Mouse (Mus musculus) lung, postnatal 14 days (tissue): ENCODE results near the gene Mark3.

ENCODE experiments used
- DNase-seq: peaks from one replicate; pipeline ENCODE4 v3.0.0; 2021

The Mark3 gene

GRCm38 (mm10) chr12:111562276-111562814, 12.0 kb upstream of the Mark3 start:
- no peak for DNase-seq

- no peak for DNase-seq
Observed at GRCm38 (mm10) chr12:111563076-111563629, 11.2 kb upstream of the Mark3 start.

GRCm38 (mm10) chr12:111565363-111565762, 9.0 kb upstream of the Mark3 start:
- peak; percentile 33 for DNase-seq

GRCm38 (mm10) chr12:111568836-111569235, 5.5 kb upstream of the Mark3 start:
- no peak for DNase-seq

GRCm38 (mm10) chr12:111572406-111572805, 1.9 kb upstream of the Mark3 start:
- no peak for DNase-seq

- DNase-seq = no peak
Observed at GRCm38 (mm10) chr12:111573315-111573714, 1.0 kb upstream of the Mark3 start.

GRCm38 (mm10) chr12:111574887-111575838, 840 bp downstream of the Mark3 start:
- peak; percentile 40 for DNase-seq

- no peak for DNase-seq
Observed at GRCm38 (mm10) chr12:111583058-111583457, 8.7 kb downstream of the Mark3 start.

GRCm38 (mm10) chr12:111584401-111584800, 10.1 kb downstream of the Mark3 start:
- no peak for DNase-seq

- no peak for DNase-seq
Observed at GRCm38 (mm10) chr12:111587252-111587651, 12.9 kb downstream of the Mark3 start.

GRCm38 (mm10) chr12:111592407-111593021, 18.2 kb downstream of the Mark3 start:
- DNase-seq = peak; percentile 39

- DNase-seq = no peak
Observed at GRCm38 (mm10) chr12:111593775-111594174, 19.5 kb downstream of the Mark3 start.

GRCm38 (mm10) chr12:111597310-111597709, 23.0 kb downstream of the Mark3 start:
- DNase-seq = no peak

GRCm38 (mm10) chr12:111598902-111599301, 24.6 kb downstream of the Mark3 start:
- no peak for DNase-seq

GRCm38 (mm10) chr12:111599640-111600039, 25.3 kb downstream of the Mark3 start:
- no peak for DNase-seq

- DNase-seq = no peak
Observed at GRCm38 (mm10) chr12:111603871-111604270, 29.5 kb downstream of the Mark3 start.

GRCm38 (mm10) chr12:111605619-111606018, 31.3 kb downstream of the Mark3 start:
- DNase-seq = no peak

GRCm38 (mm10) chr12:111608015-111608414, 33.7 kb downstream of the Mark3 start:
- DNase-seq = no peak

- DNase-seq = no peak
Observed at GRCm38 (mm10) chr12:111614475-111615141, 40.3 kb downstream of the Mark3 start.

- DNase-seq = no peak
Observed at GRCm38 (mm10) chr12:111618266-111618665, 43.9 kb downstream of the Mark3 start.

GRCm38 (mm10) chr12:111648061-111648645, 73.8 kb downstream of the Mark3 start:
- DNase-seq = peak; percentile 62

GRCm38 (mm10) chr12:111652953-111653352, 78.6 kb downstream of the Mark3 start:
- DNase-seq = no peak
